Mouse (Mus musculus): Measurements from ENCODE around the gene Emc10.

Gene Emc10

GRCm38 (mm10) chr7:44463556-44464225 is 32.6 kb downstream of the Emc10 start:
- DNase-seq (ENCODE audit: low read depth, low spot score) = no peak

GRCm38 (mm10) chr7:44463056-44463425 is 33.3 kb downstream of the Emc10 start:
- no peak for DNase-seq (ENCODE audit: low read depth, low spot score)

- no peak for DNase-seq (ENCODE audit: low read depth, low spot score)
Observed at GRCm38 (mm10) chr7:44462218-44463055, 33.9 kb downstream of the Emc10 start.

- DNase-seq (ENCODE audit: low read depth, low spot score) = no peak
Observed at GRCm38 (mm10) chr7:44461503-44462217, 34.7 kb downstream of the Emc10 start.

GRCm38 (mm10) chr7:44460767-44461502 is 35.4 kb downstream of the Emc10 start:
- no peak for DNase-seq (ENCODE audit: low read depth, low spot score)

- DNase-seq (ENCODE audit: low read depth, low spot score) = no peak
Observed at GRCm38 (mm10) chr7:44460067-44460466, 36.3 kb downstream of the Emc10 start.

- DNase-seq (ENCODE audit: low read depth, low spot score) = no peak
Observed at GRCm38 (mm10) chr7:44456302-44456701, 40.0 kb downstream of the Emc10 start.

- no peak for DNase-seq (ENCODE audit: low read depth, low spot score)
Observed at GRCm38 (mm10) chr7:44453256-44453655, 43.1 kb downstream of the Emc10 start.

GRCm38 (mm10) chr7:44446070-44446855 is 50.1 kb downstream of the Emc10 start:
- DNase-seq (ENCODE audit: low read depth, low spot score) = no peak

GRCm38 (mm10) chr7:44445528-44445923 is 50.8 kb downstream of the Emc10 start:
- no peak for DNase-seq (ENCODE audit: low read depth, low spot score)

GRCm38 (mm10) chr7:44444886-44445527 is 51.3 kb downstream of the Emc10 start:
- DNase-seq (ENCODE audit: low read depth, low spot score) = no peak

GRCm38 (mm10) chr7:44443268-44444173 is 52.8 kb downstream of the Emc10 start:
- DNase-seq (ENCODE audit: low read depth, low spot score) = no peak

- DNase-seq (ENCODE audit: low read depth, low spot score) = no peak
Observed at GRCm38 (mm10) chr7:44442407-44442821, 53.9 kb downstream of the Emc10 start.

- DNase-seq (ENCODE audit: low read depth, low spot score) = no peak
Observed at GRCm38 (mm10) chr7:44441648-44442109, 54.6 kb downstream of the Emc10 start.

GRCm38 (mm10) chr7:44441180-44441579 is 55.1 kb downstream of the Emc10 start:
- no peak for DNase-seq (ENCODE audit: low read depth, low spot score)

GRCm38 (mm10) chr7:44440479-44440878 is 55.9 kb downstream of the Emc10 start:
- DNase-seq (ENCODE audit: low read depth, low spot score) = no peak

All from A20 (cell line).